Mouse (Mus musculus) olfactory bulb, adult 2 months (tissue): Measurements from ENCODE around the gene Creb5. TPM values are rescaled to one million over a fixed set of nuclear protein-coding genes. Genes with fewer than 3 reads are reported as not detected.

Source experiments
- H3K27ac ChIP-seq: fragments of 200-500 bp; 2 replicates; pipeline ENCODE4 v1.5.1; 2012; ENCODE audit warnings: low read depth, low read length; ENCODE audit not compliant: insufficient read depth
- H3K4me1 ChIP-seq: fragments of 200-500 bp; 2 replicates; pipeline ENCODE4 v1.6.1; 2012; ENCODE audit warnings: low read length; ENCODE audit not compliant: control insufficient read depth, insufficient read depth
- H3K4me3 ChIP-seq: fragments of 200-500 bp; 2 replicates; pipeline ENCODE4 v1.5.1; 2012; ENCODE audit warnings: mild to moderate bottlenecking, low read depth, low read length, moderate library complexity; ENCODE audit not compliant: insufficient read depth
- CTCF ChIP-seq: fragments of 200-500 bp; IDR thresholded peaks from 2 replicates; pipeline ENCODE4 v1.5.1; 2012; ENCODE audit warnings: low read depth, mild to moderate bottlenecking, low read length, moderate library complexity; ENCODE audit not compliant: insufficient read depth
- POLR2A ChIP-seq: fragments of 200-500 bp; IDR thresholded peaks from 2 replicates; pipeline ENCODE4 v1.6.1; 2012; ENCODE audit warnings: mild to moderate bottlenecking, low read depth, low read length, moderate library complexity; ENCODE audit not compliant: insufficient read depth
- WGBS: fragments of 180-500 bp; shearing (Covaris S2); methylation state at CpG from one replicate; pipeline ENCODE4 v1.1.7; 2018; 5-methylcytosine and 5-hydroxymethylcytosine counted together
- polyA plus RNA-seq: library from polyadenylated mRNA; stranded (reverse); fragments of >200 nt; gene quantifications from 2 replicates; pipeline ENCODE4 v1.2.4, GENCODE M21; 2012; ENCODE audit warnings: low replicate concordance; ENCODE audit not compliant: missing spikeins, insufficient read depth, insufficient read length

The Creb5 gene
- polyA plus RNA-seq, 1 experiment = not detected

GRCm38 (mm10) chr6:53526460-53526859 lies 239.4 kb downstream of the Creb5 start:
- H3K4me1 ChIP-seq = no peaks in the 10 kb centered on the region
- WGBS = 97% methylated on average over 1 of the region's 1 CpGs
- no peak overlapping the region for H3K27ac ChIP-seq
- H3K4me3 ChIP-seq = no peak overlapping the region
- TF ChIP-seq POLR2A (no peak), CTCF (no peak)

GRCm38 (mm10) chr6:53530742-53531141 lies 243.7 kb downstream of the Creb5 start:
- Histone ChIP-seq H3K27ac (no peak overlapping the region), H3K4me1 (no peaks in the 10 kb centered on the region), H3K4me3 (no peak overlapping the region)
- TF ChIP-seq CTCF = no peak
- no peak for TF ChIP-seq POLR2A
- 59% methylated on average over 8 of the region's 8 CpGs for WGBS

- Histone ChIP-seq H3K27ac (no peak overlapping the region), H3K4me1 (no peaks in the 10 kb centered on the region), H3K4me3 (no peak overlapping the region)
- no peak for TF ChIP-seq POLR2A
- no peak for TF ChIP-seq CTCF
- 94% methylated on average over 4 of the region's 4 CpGs for WGBS
Observed at GRCm38 (mm10) chr6:53531461-53531860, 244.4 kb downstream of the Creb5 start.

- H3K4me1 ChIP-seq = no peaks in the 10 kb centered on the region
- no peak overlapping the region for H3K27ac ChIP-seq
- no peak for TF ChIP-seq POLR2A
- no peak for TF ChIP-seq CTCF
- WGBS = 86% methylated on average over 4 of the region's 4 CpGs
- H3K4me3 ChIP-seq = no peak overlapping the region
Observed at GRCm38 (mm10) chr6:53537530-53537929, 250.5 kb downstream of the Creb5 start.

GRCm38 (mm10) chr6:53541798-53542197 lies 254.7 kb downstream of the Creb5 start:
- no peak overlapping the region for H3K4me3 ChIP-seq
- 88% methylated on average over 5 of the region's 5 CpGs for WGBS
- H3K27ac ChIP-seq = no peak overlapping the region
- TF ChIP-seq POLR2A (no peak), CTCF (no peak)
- peaks cover 8% of the 10 kb centered on the region for H3K4me1 ChIP-seq

GRCm38 (mm10) chr6:53545483-53545900 lies 258.4 kb downstream of the Creb5 start:
- WGBS = 29% methylated on average over 2 of the region's 2 CpGs

GRCm38 (mm10) chr6:53545989-53546388 lies 258.9 kb downstream of the Creb5 start:
- peaks cover 8% of the 10 kb centered on the region for H3K4me1 ChIP-seq
- H3K27ac ChIP-seq = no peak overlapping the region
- 18% methylated on average over 5 of the region's 5 CpGs for WGBS
- TF ChIP-seq POLR2A (no peak), CTCF (no peak)
- H3K4me3 ChIP-seq = no peak overlapping the region

More at GRCm38 (mm10) chr6:53545483-53545900, 258.4 kb downstream of the Creb5 start:
- TF ChIP-seq POLR2A (no peak), CTCF (no peak)
- H3K27ac ChIP-seq = no peak overlapping the region
- peaks cover 8% of the 10 kb centered on the region for H3K4me1 ChIP-seq
- H3K4me3 ChIP-seq = no peak overlapping the region

GRCm38 (mm10) chr6:53548236-53548635 lies 261.2 kb downstream of the Creb5 start:
- Histone ChIP-seq H3K4me3 (no peak overlapping the region), H3K4me1 (peaks cover 8% of the 10 kb centered on the region), H3K27ac (no peak overlapping the region)
- no peak for TF ChIP-seq CTCF
- no peak for TF ChIP-seq POLR2A
- WGBS = 82% methylated on average over 6 of the region's 6 CpGs

- H3K4me3 ChIP-seq = no peak overlapping the region
- WGBS = 70% methylated on average over 6 of the region's 6 CpGs
- H3K27ac ChIP-seq = no peak overlapping the region
- peaks cover 8% of the 10 kb centered on the region for H3K4me1 ChIP-seq
- TF ChIP-seq CTCF (no peak), POLR2A (no peak)
Observed at GRCm38 (mm10) chr6:53549409-53549808, 262.3 kb downstream of the Creb5 start.

GRCm38 (mm10) chr6:53556050-53556449 lies 269.0 kb downstream of the Creb5 start:
- TF ChIP-seq CTCF = no peak
- no peak for TF ChIP-seq POLR2A
- WGBS = 33% methylated on average over 6 of the region's 6 CpGs

More at GRCm38 (mm10) chr6:53556050-53556449, 269.0 kb downstream of the Creb5 start:
- Histone ChIP-seq H3K4me3 (no peak overlapping the region), H3K4me1 (no peaks in the 10 kb centered on the region), H3K27ac (no peak overlapping the region)
